Mouse (Mus musculus): Measurements from ENCODE around the gene L3mbtl4.
"Not testable (repeated sequence)": the region's sequence is repeated elsewhere in the genome, so short reads cannot be mapped to it uniquely, and the experiment has no call there.

The L3mbtl4 gene

DNA sequence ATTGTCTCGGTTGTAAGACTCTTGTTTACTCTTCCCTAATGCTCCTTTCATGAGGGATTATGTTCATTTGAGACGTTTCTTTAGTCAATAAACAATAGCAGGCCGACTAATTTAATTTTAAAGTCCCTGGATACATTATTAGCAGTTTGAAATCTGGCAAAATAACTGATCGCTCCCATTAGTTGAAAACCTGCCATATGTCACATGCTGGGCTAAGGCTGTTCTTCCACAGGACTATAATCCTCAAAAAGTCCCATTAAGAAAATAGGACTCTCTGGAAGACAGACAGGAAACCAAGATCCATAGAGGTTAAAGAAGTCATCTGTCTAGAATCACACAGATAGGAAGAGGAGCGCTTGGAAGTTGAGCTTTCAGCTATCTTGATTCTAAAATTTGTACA is 114.9 kb downstream of the L3mbtl4 start:
- in situ Hi-C loops (cut with MboI): no loop called here

DNA sequence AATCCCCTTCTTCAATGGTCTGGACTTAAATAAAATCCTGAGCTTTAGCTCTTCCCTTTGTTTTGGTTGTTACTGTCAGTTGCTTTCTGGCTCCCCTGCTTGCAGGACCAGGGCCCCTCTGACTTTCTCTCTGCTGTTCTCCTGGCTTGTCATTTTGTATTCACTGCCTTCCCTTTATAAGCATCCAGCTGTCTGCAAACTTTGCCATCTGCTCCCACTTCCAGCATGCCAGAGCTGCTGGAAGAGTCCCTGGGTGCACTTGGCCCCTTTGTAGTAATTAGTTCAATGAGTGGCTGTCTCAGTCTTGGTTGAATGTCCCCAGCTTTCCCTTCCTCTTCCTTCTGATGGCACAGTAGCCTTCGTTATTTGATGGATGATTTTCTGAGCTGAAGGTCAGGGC is 132.4 kb downstream of the L3mbtl4 start:
- in situ Hi-C loops (cut with MboI): no loop called here

DNA sequence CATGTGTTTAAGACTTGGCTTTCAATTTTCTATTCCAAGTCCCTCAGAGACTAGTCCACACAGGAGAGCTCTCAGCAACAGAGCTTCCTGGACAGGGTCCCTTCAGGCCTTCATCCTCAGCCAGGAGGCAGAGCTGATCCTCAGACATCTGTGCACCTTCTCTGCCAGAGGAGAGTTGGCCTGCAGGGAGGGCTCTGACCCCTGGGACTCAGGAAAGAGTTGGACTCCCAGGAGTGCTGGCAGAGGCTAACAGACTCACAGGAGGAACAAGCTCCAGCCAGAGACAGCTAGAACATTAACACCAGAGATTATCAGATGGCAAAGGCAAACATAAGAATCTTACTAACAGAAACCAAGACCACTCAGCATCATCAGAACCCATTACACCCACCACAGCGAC is 133.5 kb downstream of the L3mbtl4 start:
- in situ Hi-C loops (cut with MboI): not testable (repeated sequence)

DNA sequence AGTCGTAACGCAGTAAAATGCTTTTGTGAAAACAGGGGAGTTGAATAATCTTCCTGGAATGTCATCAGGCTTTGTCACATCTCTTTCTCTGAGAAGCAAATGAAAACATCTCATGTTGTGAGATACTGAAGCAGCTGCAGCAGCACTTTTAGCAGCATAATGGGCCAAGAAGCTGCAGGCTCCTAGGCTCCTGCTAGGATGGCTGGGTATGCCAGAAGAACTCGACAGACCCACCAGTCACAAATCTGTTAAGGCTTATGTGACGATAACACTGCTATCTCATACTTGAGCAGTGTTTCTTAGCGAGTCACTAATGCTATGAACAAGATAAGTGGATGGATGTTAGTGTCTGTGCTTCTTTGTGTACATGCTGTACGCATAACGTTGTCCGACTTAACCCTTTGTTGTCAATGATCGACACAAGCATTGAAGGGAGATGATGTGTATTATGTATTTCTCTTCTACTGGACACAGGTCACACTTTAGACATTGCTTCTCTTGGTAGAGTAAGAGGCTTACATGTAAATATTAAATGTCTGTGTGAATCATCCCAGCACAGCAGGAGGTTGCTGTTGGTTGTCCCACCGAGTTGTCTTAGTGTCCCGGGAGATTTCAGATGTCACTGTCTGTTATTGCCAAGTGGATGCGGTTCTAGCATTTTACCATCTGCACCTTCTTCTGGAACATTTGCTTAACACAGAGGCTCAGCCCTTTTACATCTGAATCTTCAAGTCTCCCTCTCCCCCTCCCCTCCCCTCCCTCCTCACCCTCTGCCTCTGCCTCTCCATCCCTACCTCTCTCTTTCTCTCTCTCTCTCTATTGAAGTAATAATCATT is 149.3 kb downstream of the L3mbtl4 start:
- in situ Hi-C loops (cut with MboI): no loop called here

DNA sequence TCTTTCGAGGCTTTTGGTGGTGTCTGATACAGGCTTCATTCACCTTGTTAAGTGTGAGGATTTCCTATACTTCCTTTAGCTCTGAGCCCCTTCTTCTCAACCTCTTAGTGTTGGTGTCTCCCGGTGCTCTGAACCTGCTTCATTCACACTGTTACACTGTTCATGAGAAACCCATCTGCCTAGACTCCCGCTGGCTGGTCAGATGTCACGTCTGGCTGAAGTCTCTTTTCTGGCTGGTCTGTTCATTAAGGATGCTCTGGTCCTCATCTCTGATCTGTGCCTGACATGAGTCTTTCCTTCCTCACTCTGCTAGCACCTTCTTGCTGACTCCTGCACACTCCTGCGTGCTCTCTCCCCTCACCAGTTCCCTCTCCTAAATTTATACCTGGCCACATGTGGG is 160.0 kb downstream of the L3mbtl4 start:
- in situ Hi-C loops (cut with MboI): no loop called here

DNA sequence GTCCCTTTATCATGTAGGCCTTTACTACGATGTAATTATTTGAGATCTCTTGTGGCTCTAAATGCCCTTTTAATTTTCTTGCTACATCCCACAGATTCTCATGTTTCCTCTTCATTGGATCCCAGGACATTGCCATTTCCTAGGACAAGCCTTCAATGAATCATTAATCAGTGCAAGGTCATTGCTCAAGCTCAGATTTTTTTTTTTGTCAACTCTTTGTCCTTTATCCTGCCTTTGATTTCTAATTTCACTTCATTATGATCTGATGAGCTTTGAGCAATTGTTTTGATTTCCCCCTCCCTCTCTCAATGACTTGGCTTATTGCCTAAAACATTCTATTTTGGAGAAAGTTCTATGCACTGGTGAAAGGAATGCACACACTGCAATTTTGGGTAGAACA is 177.3 kb downstream of the L3mbtl4 start:
- in situ Hi-C loops (cut with MboI): no loop called here

DNA sequence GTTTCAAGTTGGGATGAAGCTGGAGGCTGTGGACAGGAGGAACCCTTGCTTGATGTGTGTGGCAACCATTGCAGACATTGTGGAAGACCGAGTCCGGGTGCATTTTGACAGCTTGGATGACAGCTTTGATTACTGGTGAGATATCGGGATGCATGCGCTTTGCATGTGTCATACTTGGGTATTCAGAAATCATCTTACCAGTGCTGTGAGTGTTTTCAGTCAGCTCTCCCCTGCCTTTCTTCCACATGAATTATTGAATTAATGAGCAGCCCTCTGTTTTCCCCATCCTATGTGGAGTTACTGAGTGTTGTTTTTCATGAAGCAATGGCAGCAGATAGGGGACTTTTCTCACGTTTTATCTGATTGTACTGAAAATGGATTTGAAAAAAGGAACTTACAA is 187.9 kb downstream of the L3mbtl4 start:
- in situ Hi-C loops (cut with MboI): no loop called here

DNA sequence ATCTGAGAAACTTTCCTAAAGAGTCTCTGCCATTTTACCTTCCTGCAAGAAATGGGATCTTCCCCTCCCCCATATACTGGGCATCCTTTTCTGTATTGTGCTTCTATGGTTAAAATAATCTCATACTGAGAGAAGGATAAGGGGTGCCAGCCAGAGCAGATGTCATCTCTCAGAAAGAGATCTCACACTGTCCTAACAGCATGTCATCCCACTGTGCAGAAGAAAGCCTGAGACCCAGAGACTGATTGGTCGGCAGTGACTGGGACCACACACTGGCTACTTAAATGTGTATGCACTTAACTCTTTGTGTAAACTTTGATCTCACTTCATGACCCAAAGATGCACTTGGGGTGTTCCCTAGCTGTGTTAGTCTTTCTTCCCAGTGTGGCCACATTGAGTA is 193.7 kb downstream of the L3mbtl4 start:
- in situ Hi-C loops (cut with MboI): no loop called here

DNA sequence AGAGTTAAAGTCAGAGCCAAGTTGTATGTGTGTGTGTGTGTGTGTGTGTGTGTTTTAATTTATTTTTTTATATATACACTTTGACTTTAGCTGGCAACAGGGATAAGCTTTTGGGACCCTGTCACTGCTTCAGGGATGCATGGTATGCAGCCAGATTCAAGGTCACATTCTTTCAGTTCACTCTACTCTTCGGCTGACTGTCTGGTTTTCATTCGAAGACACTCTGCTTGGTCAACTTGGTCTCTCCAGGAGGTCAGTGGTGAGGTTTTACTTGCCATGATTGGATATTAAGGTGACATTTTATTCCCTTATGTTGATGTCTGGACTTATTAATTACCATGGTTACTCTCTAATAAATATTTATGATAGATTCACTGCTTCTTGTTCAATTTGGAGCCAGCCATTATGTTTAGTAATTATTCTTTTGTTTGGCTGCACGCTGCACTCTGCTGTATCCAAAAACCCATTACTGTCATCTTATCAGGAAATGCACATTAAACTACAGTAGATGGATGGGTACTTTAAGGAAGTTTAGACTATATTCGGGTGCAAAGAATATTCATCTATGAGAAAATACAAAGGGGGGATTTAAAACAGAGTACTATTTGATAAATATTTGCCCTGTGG is 216.6 kb downstream of the L3mbtl4 start:
- in situ Hi-C loops (cut with MboI): no loop called here

DNA sequence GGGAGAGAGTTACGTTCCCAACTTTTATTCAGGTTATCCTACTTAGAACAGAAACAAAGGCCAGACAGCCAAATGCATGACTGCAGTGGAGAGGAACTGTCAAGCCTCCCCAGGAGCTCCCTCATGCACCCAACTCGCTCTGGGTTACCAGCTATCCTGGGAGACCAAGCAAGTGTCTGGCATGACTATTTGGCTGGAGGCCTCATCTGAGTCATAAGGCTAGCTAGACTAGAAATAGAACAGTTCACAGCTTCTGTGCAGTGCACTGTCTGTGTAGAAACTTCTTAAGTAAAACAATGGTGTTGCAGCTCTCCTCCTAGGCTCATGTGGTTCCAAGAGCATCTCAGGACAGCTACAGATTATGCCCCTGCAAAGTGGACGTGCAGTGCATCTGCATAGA is 218.6 kb downstream of the L3mbtl4 start:
- in situ Hi-C loops (cut with MboI): no loop called here

DNA sequence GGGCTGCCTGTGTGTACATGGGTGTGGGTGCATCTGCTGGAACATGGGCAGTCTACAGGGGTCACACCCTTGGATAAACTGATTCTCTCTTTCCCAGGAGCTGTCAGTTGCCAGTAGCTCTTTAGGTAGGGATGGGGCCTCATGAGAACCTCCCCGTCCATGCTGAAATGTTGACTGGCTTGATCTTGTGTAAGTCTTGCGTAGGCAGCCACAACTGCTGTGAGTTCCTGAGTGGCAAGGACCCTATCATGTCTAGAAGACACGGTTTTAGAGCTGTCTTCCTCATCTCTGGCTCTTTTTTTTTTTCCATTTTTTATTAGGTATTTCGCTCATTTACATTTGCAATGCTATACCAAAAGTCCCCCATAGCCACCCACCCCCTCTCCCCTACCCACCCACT is 229.4 kb downstream of the L3mbtl4 start:
- in situ Hi-C loops (cut with MboI): not testable (repeated sequence)

DNA sequence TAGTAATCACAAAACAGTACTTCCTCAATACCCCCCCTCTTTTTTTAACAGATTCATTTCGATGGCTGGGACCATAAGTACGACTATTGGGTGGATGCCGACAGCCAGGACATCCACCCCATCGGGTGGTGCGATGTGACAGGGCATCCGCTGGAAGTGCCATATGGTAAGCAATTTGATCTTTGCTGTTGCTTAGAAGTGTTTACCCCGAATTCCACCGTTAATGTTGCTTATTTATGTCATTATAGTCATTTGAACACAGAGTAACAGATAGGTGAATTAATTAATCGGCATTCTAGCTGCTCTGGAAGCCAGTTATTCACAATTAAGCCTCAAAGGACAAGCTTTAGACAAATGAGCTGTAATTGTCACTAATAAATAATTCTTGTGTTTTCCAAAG is 286.1 kb downstream of the L3mbtl4 start:
- in situ Hi-C loops (cut with MboI): no loop called here

DNA sequence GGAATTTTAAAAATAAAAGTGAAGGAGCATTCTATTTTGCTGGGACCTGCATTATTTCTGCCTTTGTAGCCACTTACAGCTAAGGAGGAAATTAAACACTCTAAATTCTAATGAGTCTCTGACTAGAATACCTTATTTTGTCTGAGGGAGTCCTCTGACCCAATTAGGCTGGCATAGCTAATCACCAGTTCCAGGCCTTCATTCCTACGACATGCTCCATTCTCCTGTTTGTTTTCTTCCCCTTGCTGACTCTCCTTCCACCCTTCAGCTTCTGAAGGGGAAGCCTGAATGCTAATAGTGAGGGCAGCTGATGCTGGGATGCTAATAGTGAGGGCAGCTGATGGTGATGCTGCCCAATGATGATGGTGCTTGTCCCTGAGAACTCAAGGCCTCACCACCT is 286.7 kb downstream of the L3mbtl4 start:
- in situ Hi-C loops (cut with MboI): no loop called here

DNA sequence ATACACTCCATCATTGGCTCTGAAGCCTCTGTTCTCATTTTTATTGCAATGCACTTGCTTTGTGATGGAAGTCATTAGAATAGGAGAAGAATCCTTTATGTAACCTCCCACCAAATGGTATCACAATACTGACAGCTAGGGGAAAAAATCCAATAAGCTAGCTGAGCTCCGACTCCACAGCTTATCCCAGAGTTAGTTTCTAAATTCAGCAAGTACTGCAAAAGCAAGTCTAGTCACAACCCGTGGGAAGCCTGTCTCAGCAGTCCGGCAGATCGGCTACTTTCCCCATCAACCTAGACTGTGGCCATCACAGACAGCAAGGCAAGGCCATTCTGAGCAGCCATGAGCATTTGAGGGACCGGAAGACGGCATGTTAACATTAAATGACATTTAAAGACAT is 298.2 kb downstream of the L3mbtl4 start:
- in situ Hi-C loops (cut with MboI): no loop called here

DNA sequence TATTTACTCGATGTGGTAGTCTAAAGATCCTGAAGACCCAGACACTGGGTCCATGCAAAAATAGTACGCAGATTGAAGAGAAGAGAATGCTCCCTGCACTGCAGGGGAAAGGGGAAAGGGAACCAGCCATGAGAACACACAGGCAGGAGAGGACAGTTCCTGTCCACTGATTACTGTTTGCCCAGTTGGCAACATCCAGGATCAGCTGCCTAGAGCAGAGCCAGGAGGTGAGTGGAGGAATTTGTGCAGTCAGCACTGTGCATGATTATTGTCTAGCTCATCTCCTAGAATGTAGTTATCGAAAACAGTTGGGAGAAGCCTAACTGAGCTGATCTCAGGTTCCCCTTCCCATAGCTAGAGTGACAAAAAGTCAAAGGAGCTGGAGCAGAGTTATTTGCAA is 311.6 kb downstream of the L3mbtl4 start:
- in situ Hi-C loops (cut with MboI): no loop called here

DNA sequence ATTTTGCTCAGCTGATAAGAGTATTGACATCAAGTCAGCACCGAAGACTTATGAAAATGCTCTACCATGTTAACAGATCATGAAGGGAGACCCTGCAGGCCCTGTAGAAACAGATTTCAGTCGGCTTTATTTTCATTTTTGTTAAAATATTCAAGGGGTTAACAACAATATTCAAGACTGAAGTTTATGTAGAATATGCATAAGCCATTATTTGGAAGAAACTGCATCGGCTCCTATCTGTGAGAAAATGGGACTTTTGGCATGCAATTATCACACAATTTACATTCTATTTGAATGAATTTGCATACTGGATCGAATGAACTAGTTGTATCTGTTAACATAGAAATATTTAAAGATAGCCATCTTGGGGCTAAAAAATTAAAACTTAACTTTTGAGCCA is 318.0 kb downstream of the L3mbtl4 start:
- in situ Hi-C loops (cut with MboI): no loop called here

DNA sequence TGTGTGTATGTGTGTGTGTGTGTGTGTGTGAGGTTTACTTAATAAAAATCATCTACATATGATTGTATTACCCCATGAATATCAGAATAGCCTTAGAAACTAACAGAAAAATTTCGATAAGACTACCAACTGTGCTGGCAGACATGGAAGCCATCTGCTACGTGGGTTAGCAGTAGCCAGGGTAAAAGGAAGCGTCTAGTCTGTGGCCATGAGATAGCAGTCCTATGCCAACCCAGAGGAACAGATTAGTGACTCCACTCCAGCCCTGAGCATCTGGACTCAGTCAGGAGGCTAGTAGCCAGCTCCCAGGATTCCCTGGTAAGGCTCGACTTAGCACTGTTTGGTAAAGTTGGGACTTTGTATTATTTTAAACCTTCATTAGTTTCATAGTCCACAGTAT is 329.1 kb downstream of the L3mbtl4 start:
- in situ Hi-C loops (cut with MboI): no loop called here

DNA sequence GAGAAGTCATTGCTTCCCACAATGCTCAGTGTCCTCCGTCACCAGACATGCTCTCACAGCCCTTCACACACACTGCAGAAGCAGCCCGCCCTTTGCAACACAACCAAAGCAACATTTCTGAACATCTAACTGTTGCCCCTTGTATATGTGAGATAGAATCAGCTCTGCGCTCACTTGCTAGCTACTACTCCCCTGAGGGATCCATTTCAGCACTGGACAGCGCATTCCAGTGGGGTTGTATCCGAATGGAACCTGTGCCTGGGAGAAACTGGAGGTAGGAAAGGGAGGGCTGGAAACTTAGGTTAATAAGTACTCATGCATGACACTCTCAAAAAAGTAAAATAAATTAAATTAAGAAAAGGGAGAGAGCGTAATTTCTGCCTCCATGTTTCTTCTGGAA is 334.1 kb downstream of the L3mbtl4 start:
- in situ Hi-C loops (cut with MboI): no loop called here

DNA sequence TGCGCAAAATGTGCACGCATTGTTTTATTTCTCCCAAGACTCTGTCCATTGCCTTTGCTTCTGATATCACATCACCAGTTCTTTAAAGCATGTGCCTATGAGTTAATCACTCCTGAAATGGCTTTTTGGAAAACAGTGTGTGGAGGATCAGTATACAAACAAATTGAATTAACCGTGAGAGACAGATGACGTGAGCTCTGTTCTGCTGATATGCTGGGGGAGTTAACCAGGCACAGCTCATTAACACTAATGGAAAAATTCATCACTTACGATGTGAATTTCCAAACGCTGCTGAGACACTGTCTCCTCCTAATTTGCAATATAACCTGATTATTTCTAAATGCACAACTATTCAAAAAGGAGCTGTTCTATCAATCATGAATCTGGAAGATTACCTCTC is 337.6 kb downstream of the L3mbtl4 start:
- in situ Hi-C loops (cut with MboI): no loop called here

DNA sequence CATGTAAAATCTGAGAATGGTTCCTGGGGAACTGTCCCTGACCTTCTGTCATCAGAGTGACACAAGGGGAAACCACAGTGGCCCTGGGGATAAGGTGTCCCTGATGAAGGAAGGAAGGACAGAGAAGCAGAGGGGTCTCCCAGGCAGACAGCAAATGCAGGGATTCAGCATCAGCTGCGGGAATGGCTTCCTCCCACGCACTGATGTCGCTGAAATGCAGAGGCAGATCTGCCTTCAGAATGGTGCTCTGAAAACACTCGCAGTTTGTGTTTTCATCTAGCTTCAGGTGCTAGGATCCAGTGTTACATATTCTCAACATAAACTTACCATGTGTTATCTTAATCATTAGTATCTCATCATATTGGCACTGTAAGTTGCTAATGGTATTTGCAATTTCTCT is 351.7 kb downstream of the L3mbtl4 start:
- in situ Hi-C loops (cut with MboI): no loop called here

DNA sequence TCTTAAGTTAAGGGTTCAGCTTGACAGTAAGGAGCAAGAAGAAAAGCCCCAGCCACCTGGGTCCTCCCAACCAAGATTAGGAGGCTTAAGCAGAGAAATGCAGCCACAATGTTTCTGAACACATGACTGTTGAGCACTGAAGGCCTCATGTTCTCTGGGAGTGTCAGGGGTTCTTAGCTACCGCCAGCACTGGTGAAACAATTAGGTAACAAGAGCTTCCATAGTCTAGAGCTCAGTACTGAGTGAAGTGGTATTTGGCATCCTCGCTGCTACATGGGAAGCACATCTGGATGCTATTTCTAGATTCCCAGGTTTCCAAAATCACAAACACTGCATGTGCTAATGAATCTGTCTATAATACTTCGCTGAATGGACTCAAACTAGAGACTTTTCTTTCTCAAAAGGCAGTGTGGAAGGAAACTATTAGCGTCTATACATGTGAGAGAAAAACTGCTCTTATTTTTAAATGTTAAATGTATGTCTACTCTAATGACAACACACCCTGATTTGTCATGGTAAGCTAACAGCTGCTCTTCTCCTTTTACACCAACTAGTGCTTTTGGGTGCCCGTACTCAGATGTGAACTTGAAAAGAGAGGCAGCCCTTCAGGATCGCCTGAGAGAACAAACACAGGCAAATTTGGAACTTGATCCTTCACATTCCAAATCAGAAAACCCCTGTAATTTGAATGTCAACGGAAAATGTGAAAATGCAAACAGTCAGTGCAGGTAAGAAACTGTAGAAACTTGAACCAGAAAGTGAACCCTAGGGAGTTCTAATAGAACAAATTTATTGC is 356.2 kb downstream of the L3mbtl4 start:
- in situ Hi-C loops (cut with MboI): no loop called here

DNA sequence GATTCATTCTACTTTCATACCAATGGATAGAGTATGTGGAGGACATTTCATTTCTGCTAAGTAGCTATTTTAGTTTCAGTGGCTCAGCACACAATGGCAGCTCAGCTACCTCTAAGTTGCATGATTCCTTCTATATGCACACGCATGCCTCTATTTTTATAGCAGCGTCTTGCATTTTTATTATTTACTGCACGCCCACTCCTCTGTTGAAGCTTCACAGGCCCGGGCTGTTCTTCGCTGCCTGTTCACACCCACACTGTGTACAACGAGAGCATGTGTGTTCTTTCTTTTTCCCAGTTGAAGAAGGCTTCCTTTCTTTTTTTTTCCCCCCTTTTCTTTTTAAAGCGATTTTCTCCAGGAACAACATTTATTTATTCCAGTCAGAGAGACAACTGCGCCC is 357.8 kb downstream of the L3mbtl4 start:
- in situ Hi-C loops (cut with MboI): no loop called here

DNA sequence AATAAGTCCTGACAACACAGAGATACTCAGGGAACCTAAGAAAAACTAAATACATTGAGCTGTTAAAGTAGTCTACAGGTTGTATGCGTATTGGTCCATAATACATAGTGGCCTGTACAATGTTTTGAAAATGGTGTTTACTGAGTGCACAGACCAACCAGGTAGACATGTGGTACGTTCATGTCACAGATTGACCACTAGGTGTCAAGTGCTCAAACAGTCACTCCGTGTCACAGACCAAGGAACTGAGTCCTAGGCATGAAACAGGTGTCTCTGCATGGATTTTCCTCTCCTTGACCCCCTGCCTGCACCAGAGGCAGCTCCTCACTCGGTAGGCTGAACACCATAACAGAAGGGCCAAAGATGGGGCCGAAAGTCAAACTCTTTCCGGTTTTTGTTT is 366.6 kb downstream of the L3mbtl4 start:
- in situ Hi-C loops (cut with MboI): no loop called here
